Mouse (Mus musculus): Measurements from ENCODE around the gene Sox5. TPM values are rescaled to one million over a fixed set of nuclear protein-coding genes. Genes with fewer than 3 reads are reported as not detected.
A peak's percentile ranks its signal among the peaks of the same experiment; 100 is the strongest.
"Not testable (repeated sequence)": the region's sequence is repeated elsewhere in the genome, so short reads cannot be mapped to it uniquely, and the experiment has no call there.

Gene Sox5
- polyA plus RNA-seq, 1 experiment = 2.5 TPM

GRCm38 (mm10) chr6:144278505-144279053, 503.2 kb downstream of the Sox5 start:
- Histone ChIP-seq H3K4me1 (ENCODE audit: control insufficient read depth, insufficient read depth, insufficient read length) (no peaks in the 10 kb centered on the region), H3K27ac (ENCODE audit: insufficient read depth, low read length) (no peak overlapping the region), H3K27me3 (ENCODE audit: control insufficient read depth, insufficient read depth, low read length) (no peaks in the 10 kb centered on the region), H3K36me3 (ENCODE audit: control insufficient read depth, insufficient read depth, low read length) (no peaks in the 10 kb centered on the region), H3K4me3 (ENCODE audit: extremely low read depth, insufficient read depth, insufficient read length) (no peak overlapping the region)
- DNase-seq (ENCODE audit: low read depth in 1 of 2, low spot score in 2 of 2) = no peak
- no peak for TF ChIP-seq CTCF (IDR thresholded peaks at IDR 0.05; ENCODE audit: extremely low read depth, insufficient read depth, insufficient read length, insufficient replicate concordance)
- TF ChIP-seq POLR2A (IDR thresholded peaks at IDR 0.05; ENCODE audit: low read depth, low read length) = no peak
- WGBS = 42% methylated on average over 13 of the region's 13 CpGs

- not testable (repeated sequence) for DNase-seq (ENCODE audit: low read depth in 1 of 2, low spot score in 2 of 2); H3K27me3 ChIP-seq (ENCODE audit: control insufficient read depth, insufficient read depth, low read length); H3K4me1 ChIP-seq (ENCODE audit: control insufficient read depth, insufficient read depth, insufficient read length); H3K4me3 ChIP-seq (ENCODE audit: extremely low read depth, insufficient read depth, insufficient read length); H3K36me3 ChIP-seq (ENCODE audit: control insufficient read depth, insufficient read depth, low read length); H3K27ac ChIP-seq (ENCODE audit: insufficient read depth, low read length)
- 84% methylated on average over 4 of the region's 4 CpGs for WGBS
Observed at GRCm38 (mm10) chr6:144273425-144273824, 508.4 kb downstream of the Sox5 start.

GRCm38 (mm10) chr6:144271326-144271725, 510.5 kb downstream of the Sox5 start:
- Histone ChIP-seq H3K36me3 (ENCODE audit: control insufficient read depth, insufficient read depth, low read length) (no peaks in the 10 kb centered on the region), H3K4me1 (ENCODE audit: control insufficient read depth, insufficient read depth, insufficient read length) (peaks cover 5% of the 10 kb centered on the region), H3K4me3 (ENCODE audit: extremely low read depth, insufficient read depth, insufficient read length) (no peak overlapping the region), H3K27ac (ENCODE audit: insufficient read depth, low read length) (no peak overlapping the region), H3K27me3 (ENCODE audit: control insufficient read depth, insufficient read depth, low read length) (no peaks in the 10 kb centered on the region)
- no peak for DNase-seq (ENCODE audit: low read depth in 1 of 2, low spot score in 2 of 2)
- WGBS = 94% methylated on average over 2 of the region's 2 CpGs
- TF ChIP-seq POLR2A (IDR thresholded peaks at IDR 0.05; ENCODE audit: low read depth, low read length) (no peak), CTCF (IDR thresholded peaks at IDR 0.05; ENCODE audit: extremely low read depth, insufficient read depth, insufficient read length, insufficient replicate concordance) (peak; percentile 9; the same call in 1 of the 2 replicates)

GRCm38 (mm10) chr6:144270306-144270705, 511.5 kb downstream of the Sox5 start:
- no peaks in the 10 kb centered on the region for H3K36me3 ChIP-seq (ENCODE audit: control insufficient read depth, insufficient read depth, low read length)
- no peak overlapping the region for H3K27ac ChIP-seq (ENCODE audit: insufficient read depth, low read length)
- no peak for DNase-seq (ENCODE audit: low read depth in 1 of 2, low spot score in 2 of 2)
- H3K4me3 ChIP-seq (ENCODE audit: extremely low read depth, insufficient read depth, insufficient read length) = no peak overlapping the region
- 37% methylated on average over 3 of the region's 3 CpGs for WGBS
- no peaks in the 10 kb centered on the region for H3K27me3 ChIP-seq (ENCODE audit: control insufficient read depth, insufficient read depth, low read length)
- peaks cover 11% of the 10 kb centered on the region for H3K4me1 ChIP-seq (ENCODE audit: control insufficient read depth, insufficient read depth, insufficient read length)
- TF ChIP-seq CTCF (IDR thresholded peaks at IDR 0.05; ENCODE audit: extremely low read depth, insufficient read depth, insufficient read length, insufficient replicate concordance) (no peak), POLR2A (IDR thresholded peaks at IDR 0.05; ENCODE audit: low read depth, low read length) (no peak)

GRCm38 (mm10) chr6:144269666-144270065, 512.1 kb downstream of the Sox5 start:
- peaks cover 12% of the 10 kb centered on the region for H3K4me1 ChIP-seq (ENCODE audit: control insufficient read depth, insufficient read depth, insufficient read length)
- no peaks in the 10 kb centered on the region for H3K27me3 ChIP-seq (ENCODE audit: control insufficient read depth, insufficient read depth, low read length)
- no peak for DNase-seq (ENCODE audit: low read depth in 1 of 2, low spot score in 2 of 2)
- H3K36me3 ChIP-seq (ENCODE audit: control insufficient read depth, insufficient read depth, low read length) = no peaks in the 10 kb centered on the region
- TF ChIP-seq CTCF (IDR thresholded peaks at IDR 0.05; ENCODE audit: extremely low read depth, insufficient read depth, insufficient read length, insufficient replicate concordance) = no peak
- TF ChIP-seq POLR2A (IDR thresholded peaks at IDR 0.05; ENCODE audit: low read depth, low read length) = no peak
- 20% methylated on average over 4 of the region's 4 CpGs for WGBS
- no peak overlapping the region for H3K4me3 ChIP-seq (ENCODE audit: extremely low read depth, insufficient read depth, insufficient read length)
- H3K27ac ChIP-seq (ENCODE audit: insufficient read depth, low read length) = no peak overlapping the region

GRCm38 (mm10) chr6:144265752-144266151, 516.0 kb downstream of the Sox5 start:
- WGBS = 20% methylated on average over 5 of the region's 5 CpGs
- H3K36me3 ChIP-seq (ENCODE audit: control insufficient read depth, insufficient read depth, low read length) = no peaks in the 10 kb centered on the region
- H3K27ac ChIP-seq (ENCODE audit: insufficient read depth, low read length) = peak overlapping the region; percentile 74
- H3K27me3 ChIP-seq (ENCODE audit: control insufficient read depth, insufficient read depth, low read length) = no peaks in the 10 kb centered on the region
- peaks cover 16% of the 10 kb centered on the region for H3K4me1 ChIP-seq (ENCODE audit: control insufficient read depth, insufficient read depth, insufficient read length)
- peak in 1 of 2 experiments; percentile 40 for DNase-seq (ENCODE audit: low read depth in 1 of 2, low spot score in 2 of 2)
- TF ChIP-seq CTCF (IDR thresholded peaks at IDR 0.05; ENCODE audit: extremely low read depth, insufficient read depth, insufficient read length, insufficient replicate concordance) (no peak), POLR2A (IDR thresholded peaks at IDR 0.05; ENCODE audit: low read depth, low read length) (no peak)
- peak overlapping the region; percentile 23; the same call in 1 of the 2 replicates for H3K4me3 ChIP-seq (ENCODE audit: extremely low read depth, insufficient read depth, insufficient read length)

GRCm38 (mm10) chr6:144265004-144265403, 516.8 kb downstream of the Sox5 start:
- H3K27me3 ChIP-seq (ENCODE audit: control insufficient read depth, insufficient read depth, low read length) = no peaks in the 10 kb centered on the region
- no peaks in the 10 kb centered on the region for H3K36me3 ChIP-seq (ENCODE audit: control insufficient read depth, insufficient read depth, low read length)
- H3K27ac ChIP-seq (ENCODE audit: insufficient read depth, low read length) = no peak overlapping the region
- DNase-seq (ENCODE audit: low read depth in 1 of 2, low spot score in 2 of 2) = no peak
- 92% methylated on average over 7 of the region's 7 CpGs for WGBS
- peaks cover 16% of the 10 kb centered on the region for H3K4me1 ChIP-seq (ENCODE audit: control insufficient read depth, insufficient read depth, insufficient read length)
- H3K4me3 ChIP-seq (ENCODE audit: extremely low read depth, insufficient read depth, insufficient read length) = no peak overlapping the region
- no peak for TF ChIP-seq POLR2A (IDR thresholded peaks at IDR 0.05; ENCODE audit: low read depth, low read length)
- TF ChIP-seq CTCF (IDR thresholded peaks at IDR 0.05; ENCODE audit: extremely low read depth, insufficient read depth, insufficient read length, insufficient replicate concordance) = no peak

All from spleen, adult 2 months (tissue).